Mouse (Mus musculus): ENCODE measurements around the gene Olfr654. TPM values are rescaled to one million over a fixed set of nuclear protein-coding genes. Genes with fewer than 3 reads are reported as not detected.

Gene Olfr654
- not detected in 2 replicates for polyA plus RNA-seq (2012; ENCODE audit: insufficient read depth, insufficient read length, missing spikeins)

DNA sequence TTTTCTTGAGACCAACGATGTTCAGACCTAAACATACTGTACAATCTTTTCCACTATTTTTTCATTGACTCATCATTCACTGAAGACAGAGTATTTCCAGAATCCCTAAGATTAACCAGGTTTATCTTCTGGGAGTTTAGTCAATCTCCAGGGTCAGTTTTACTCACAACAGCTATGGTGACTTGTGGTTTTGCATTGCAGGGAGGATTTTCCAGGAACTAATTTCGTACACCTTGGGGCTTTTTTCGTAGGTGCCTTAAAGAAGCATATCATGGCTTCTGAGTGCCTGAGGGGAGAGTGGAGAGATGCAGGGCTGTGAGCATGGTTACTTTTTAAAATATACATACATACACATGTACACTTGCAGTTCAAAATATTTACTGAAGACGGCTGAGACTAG is at the start of gene Olfr654:
TSS of gene Olfr654 (plus strand) at position 301 of the 400 bp plus-strand sequence.
- H3K4me3 ChIP-seq (ENCODE audit: insufficient read depth, low read length), result no peak within 1 kb of the TSS
- H3K27ac ChIP-seq (ENCODE audit: insufficient read depth, low read depth, low read length), result no peak within 1 kb of the TSS
- TF ChIP-seq CTCF (IDR thresholded peaks at IDR 0.05; ENCODE audit: low read depth, low read length), result no peak
- no peak for TF ChIP-seq POLR2A (IDR thresholded peaks at IDR 0.05; ENCODE audit: borderline replicate concordance, low read depth, low read length)
- H3K4me1 ChIP-seq (ENCODE audit: control insufficient read depth, insufficient read depth, low read length), result no peaks in the 10 kb centered on the region

DNA sequence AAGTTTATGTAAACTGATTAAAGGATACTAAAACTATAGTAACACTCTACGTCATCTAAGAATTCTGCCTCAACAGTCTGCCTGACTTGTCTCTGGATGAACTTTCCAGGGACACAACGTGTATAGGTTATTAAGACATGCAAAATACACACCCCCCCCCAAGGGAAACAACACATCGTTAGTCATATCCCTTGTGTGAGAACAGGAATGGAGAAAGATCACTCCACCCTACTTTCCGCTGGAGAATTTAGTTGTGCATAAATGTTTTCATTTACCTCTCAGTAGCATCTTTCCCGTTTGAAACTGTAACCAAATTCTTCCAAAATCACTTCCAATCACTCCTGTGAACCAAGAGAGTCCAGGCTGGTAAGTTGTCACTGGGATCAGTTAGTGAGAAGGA is 37.0 kb upstream of the Olfr654 start, which contains the start of gene Olfr651:
TSS of gene Olfr651 (plus strand) at position 301 of the 400 bp plus-strand sequence.
- no peak for TF ChIP-seq CTCF (IDR thresholded peaks at IDR 0.05; ENCODE audit: low read depth, low read length)
- Histone ChIP-seq H3K4me1 (ENCODE audit: control insufficient read depth, insufficient read depth, low read length) (no peaks in the 10 kb centered on the region), H3K27ac (ENCODE audit: insufficient read depth, low read depth, low read length) (no peak within 1 kb of the TSS), H3K4me3 (ENCODE audit: insufficient read depth, low read length) (no peak within 1 kb of the TSS)

DNA sequence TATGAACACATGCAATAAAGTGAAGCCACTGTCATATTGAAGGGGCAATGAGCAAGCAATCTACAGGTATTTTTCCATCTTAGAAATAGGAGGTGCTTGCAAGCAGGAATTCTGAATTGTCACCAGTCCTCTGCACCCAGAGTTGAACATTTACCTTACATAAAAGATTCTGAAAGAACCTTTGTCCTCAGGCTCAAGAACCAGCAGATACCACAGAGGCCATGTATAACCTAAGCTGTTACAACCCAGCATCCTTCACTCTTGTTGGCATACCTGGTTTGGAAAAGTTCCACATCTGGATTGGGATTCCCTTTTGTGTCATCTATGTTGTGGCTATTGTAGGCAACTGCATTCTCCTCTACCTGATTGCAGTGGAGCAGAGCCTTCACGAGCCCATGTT is 34.1 kb upstream of the Olfr654 start:
- no peak overlapping the region for H3K4me3 ChIP-seq (ENCODE audit: insufficient read depth, low read length)
- no peak for TF ChIP-seq CTCF (IDR thresholded peaks at IDR 0.05; ENCODE audit: low read depth, low read length)
- H3K27ac ChIP-seq (ENCODE audit: insufficient read depth, low read depth, low read length), result no peak overlapping the region
- no peaks in the 10 kb centered on the region for H3K4me1 ChIP-seq (ENCODE audit: control insufficient read depth, insufficient read depth, low read length)

DNA sequence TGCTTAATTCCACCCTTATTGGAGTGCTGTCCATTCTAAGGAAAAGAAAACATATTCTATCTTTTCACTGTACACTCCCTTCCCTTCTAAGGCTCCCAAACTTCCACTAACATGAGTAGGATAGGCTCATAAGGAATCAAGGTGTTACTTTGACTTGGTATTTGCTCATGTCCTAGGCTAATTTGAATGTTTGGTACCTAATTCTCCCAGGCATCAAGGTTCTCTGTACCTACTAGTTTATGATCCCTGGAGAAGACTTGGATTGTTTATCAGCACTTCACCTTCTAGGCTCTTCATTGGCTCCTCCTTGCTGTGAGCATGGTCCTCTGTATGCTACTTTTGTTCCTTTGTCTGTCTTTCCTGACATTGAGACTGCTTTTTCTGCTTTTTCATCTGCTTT is 26.2 kb upstream of the Olfr654 start, which contains the start of gene Olfr652:
TSS of gene Olfr652 (plus strand) at position 301 of the 400 bp plus-strand sequence.
- no peaks in the 10 kb centered on the region for H3K4me1 ChIP-seq (ENCODE audit: control insufficient read depth, insufficient read depth, low read length)
- TF ChIP-seq CTCF (IDR thresholded peaks at IDR 0.05; ENCODE audit: low read depth, low read length) (no peak), POLR2A (IDR thresholded peaks at IDR 0.05; ENCODE audit: borderline replicate concordance, low read depth, low read length) (no peak)
- no peak within 1 kb of the TSS for H3K4me3 ChIP-seq (ENCODE audit: insufficient read depth, low read length)
- no peak within 1 kb of the TSS for H3K27ac ChIP-seq (ENCODE audit: insufficient read depth, low read depth, low read length)

DNA sequence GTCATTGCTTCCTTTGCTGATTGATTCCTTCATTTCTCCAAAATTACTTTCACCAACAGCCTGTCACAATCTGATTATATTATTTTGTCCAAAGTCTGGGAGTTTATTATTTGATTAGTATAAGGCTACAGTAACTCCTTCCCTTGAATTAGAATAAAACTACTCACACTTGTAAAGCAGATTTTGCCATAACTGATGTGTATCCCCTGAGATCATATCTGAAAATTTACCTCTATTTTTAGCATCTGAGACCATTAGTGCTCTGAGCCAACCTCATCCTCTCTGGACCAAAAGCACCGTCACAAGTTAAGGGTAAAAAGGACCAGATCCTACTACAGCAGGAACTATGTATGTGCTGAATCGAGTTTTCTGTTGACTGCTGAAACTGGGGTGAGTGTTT is 9.8 kb upstream of the Olfr654 start, which contains the start of gene Olfr653:
TSS of gene Olfr653 (plus strand) at position 301 of the 400 bp plus-strand sequence.
- TF ChIP-seq CTCF (IDR thresholded peaks at IDR 0.05; ENCODE audit: low read depth, low read length) (no peak), POLR2A (IDR thresholded peaks at IDR 0.05; ENCODE audit: borderline replicate concordance, low read depth, low read length) (no peak)
- no peaks in the 10 kb centered on the region for H3K4me1 ChIP-seq (ENCODE audit: control insufficient read depth, insufficient read depth, low read length)
- H3K27ac ChIP-seq (ENCODE audit: insufficient read depth, low read depth, low read length), result no peak within 1 kb of the TSS
- no peak within 1 kb of the TSS for H3K4me3 ChIP-seq (ENCODE audit: insufficient read depth, low read length)

DNA sequence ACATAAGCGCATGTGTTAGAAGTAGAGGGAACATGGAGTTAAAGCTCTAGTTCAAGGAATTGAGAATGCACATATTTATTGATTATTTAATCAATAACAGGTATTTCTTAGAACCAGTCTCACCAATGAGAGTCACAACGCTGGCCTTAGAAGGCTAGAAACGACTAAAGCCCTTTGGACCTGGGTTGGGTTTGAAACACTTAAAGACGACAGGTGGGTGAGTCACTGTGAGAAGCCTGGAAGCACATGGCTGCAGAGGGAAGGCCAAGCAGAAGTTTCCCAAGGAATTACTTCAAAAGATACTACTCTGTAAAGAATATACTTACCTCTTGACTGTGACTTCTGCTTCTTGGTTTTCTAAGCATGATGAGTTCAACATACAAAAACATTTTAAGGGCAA is 6.0 kb upstream of the Olfr654 start:
- Histone ChIP-seq H3K27ac (ENCODE audit: insufficient read depth, low read depth, low read length) (no peak overlapping the region), H3K4me1 (ENCODE audit: control insufficient read depth, insufficient read depth, low read length) (no peaks in the 10 kb centered on the region), H3K4me3 (ENCODE audit: insufficient read depth, low read length) (no peak overlapping the region)
- no peak for TF ChIP-seq CTCF (IDR thresholded peaks at IDR 0.05; ENCODE audit: low read depth, low read length)

DNA sequence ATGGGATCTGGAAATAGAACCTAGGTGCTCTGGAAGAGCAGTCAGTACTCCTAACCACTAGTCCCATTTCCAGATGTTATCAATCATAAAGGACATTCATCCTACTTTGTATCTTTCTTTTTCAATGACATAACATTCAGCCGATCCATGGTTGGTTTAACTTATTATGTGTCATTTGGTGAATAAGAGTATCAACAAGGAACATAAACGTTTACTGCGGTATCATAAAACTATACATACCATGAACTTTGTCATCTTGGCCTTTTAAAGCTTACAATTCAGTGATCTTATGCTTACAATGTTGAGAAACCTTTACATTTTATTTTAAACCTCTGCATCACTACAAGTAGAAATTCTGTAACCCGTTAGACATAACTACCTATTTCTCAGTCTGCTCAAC is 5.4 kb upstream of the Olfr654 start:
- H3K27ac ChIP-seq (ENCODE audit: insufficient read depth, low read depth, low read length), result no peak overlapping the region
- H3K4me1 ChIP-seq (ENCODE audit: control insufficient read depth, insufficient read depth, low read length), result no peaks in the 10 kb centered on the region
- H3K4me3 ChIP-seq (ENCODE audit: insufficient read depth, low read length), result no peak overlapping the region
- no peak for TF ChIP-seq CTCF (IDR thresholded peaks at IDR 0.05; ENCODE audit: low read depth, low read length)

DNA sequence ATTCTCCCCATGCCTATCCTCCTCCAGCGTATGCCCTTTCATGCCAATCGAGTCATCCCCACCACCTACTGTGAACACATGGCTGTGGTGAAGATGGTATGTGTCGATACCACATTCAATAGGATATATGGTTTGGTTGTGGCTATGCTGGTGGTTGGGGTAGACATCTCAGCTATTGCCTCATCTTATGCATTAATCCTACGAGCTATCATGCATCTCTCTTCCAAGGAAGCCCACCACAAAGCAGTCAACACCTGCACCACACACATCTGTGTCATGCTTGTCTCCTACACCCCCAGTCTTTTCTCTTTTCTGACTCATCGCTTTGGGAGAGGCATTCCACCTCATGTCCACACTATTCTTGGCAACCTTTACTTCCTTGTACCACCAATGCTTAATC is 1.4 kb downstream of the Olfr654 start:
- Histone ChIP-seq H3K27ac (ENCODE audit: insufficient read depth, low read depth, low read length) (no peak overlapping the region), H3K4me1 (ENCODE audit: control insufficient read depth, insufficient read depth, low read length) (no peaks in the 10 kb centered on the region), H3K4me3 (ENCODE audit: insufficient read depth, low read length) (no peak overlapping the region)
- no peak for TF ChIP-seq POLR2A (IDR thresholded peaks at IDR 0.05; ENCODE audit: borderline replicate concordance, low read depth, low read length)
- no peak for TF ChIP-seq CTCF (IDR thresholded peaks at IDR 0.05; ENCODE audit: low read depth, low read length)

DNA sequence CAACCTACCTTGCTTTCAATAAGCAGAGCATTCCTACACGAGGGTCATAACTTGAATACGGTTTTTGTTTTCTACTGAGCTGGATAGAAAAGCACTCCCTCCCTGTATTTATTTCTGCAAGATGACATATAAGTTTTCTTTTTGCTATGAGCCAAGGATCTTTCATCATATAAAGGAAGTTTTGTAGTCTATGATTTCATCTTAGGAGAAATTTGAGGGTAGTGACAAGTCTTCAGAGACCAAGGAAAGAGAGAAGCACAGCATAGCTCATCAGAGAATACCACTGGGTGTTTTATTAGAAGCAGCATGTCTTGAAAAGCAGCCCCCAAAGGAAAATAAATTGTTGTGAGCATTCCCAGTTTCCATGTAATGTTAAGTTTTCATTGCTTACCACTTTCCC is 14.9 kb downstream of the Olfr654 start, which contains the start of gene Olfr655:
TSS of gene Olfr655 (minus strand) at position 101 of the 400 bp plus-strand sequence.
- H3K4me1 ChIP-seq (ENCODE audit: control insufficient read depth, insufficient read depth, low read length), result no peaks in the 10 kb centered on the region
- H3K27ac ChIP-seq (ENCODE audit: insufficient read depth, low read depth, low read length), result no peak within 1 kb of the TSS

DNA sequence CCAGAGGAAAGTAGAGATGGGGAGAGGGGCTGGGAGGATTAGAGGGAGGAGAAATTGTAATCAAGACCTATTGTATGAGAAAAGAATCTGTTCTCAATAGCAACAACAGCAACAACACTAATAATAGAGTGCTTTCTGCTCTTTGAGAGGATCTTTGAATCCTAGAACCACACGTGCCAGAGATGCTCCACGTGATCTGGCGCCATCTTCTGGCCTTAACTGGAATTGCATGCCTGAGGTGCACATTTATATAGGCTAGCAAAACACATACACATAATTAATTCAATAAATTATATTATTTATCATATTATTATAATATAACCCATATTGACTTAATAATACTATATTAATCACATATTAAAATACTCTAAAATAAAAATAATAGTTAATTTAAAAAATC is 16.3 kb downstream of the Olfr654 start:
- no peak overlapping the region for H3K27ac ChIP-seq (ENCODE audit: insufficient read depth, low read depth, low read length)
- no peak overlapping the region for H3K4me3 ChIP-seq (ENCODE audit: insufficient read depth, low read length)
- no peaks in the 10 kb centered on the region for H3K4me1 ChIP-seq (ENCODE audit: control insufficient read depth, insufficient read depth, low read length)
- TF ChIP-seq CTCF (IDR thresholded peaks at IDR 0.05; ENCODE audit: low read depth, low read length) (peak; percentile 60), POLR2A (IDR thresholded peaks at IDR 0.05; ENCODE audit: borderline replicate concordance, low read depth, low read length) (no peak)

More for the DNA sequence above, 14.9 kb downstream of the Olfr654 start, which contains the start of gene Olfr655:
- no peak for TF ChIP-seq CTCF (IDR thresholded peaks at IDR 0.05; ENCODE audit: low read depth, low read length)
- TF ChIP-seq POLR2A (IDR thresholded peaks at IDR 0.05; ENCODE audit: borderline replicate concordance, low read depth, low read length), result no peak
- no peak within 1 kb of the TSS for H3K4me3 ChIP-seq (ENCODE audit: insufficient read depth, low read length)

DNA sequence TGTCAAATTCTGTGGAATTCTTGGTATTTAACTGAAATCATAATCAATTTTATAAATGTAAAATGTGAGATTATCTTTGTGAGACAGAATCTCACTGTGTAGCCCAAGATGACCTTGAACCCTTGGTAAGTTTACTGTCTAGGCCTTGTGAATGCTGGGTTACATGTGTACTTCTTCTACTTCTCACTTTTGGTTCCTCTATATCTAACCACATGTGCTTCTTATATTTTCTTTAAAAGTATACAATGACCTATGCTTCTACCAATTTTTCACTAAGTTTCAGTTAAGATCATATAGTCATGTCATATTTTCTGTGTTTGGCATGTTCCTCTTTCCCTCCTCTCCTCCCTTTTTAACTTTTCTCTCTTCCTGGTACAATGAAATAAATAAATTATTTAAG is 17.9 kb downstream of the Olfr654 start:
- no peak for TF ChIP-seq POLR2A (IDR thresholded peaks at IDR 0.05; ENCODE audit: borderline replicate concordance, low read depth, low read length)
- no peak for TF ChIP-seq CTCF (IDR thresholded peaks at IDR 0.05; ENCODE audit: low read depth, low read length)
- H3K27ac ChIP-seq (ENCODE audit: insufficient read depth, low read depth, low read length), result no peak overlapping the region
- H3K4me1 ChIP-seq (ENCODE audit: control insufficient read depth, insufficient read depth, low read length), result no peaks in the 10 kb centered on the region
- H3K4me3 ChIP-seq (ENCODE audit: insufficient read depth, low read length), result no peak overlapping the region
